Comparison of ENCODE assay signal across 10 mouse cellular contexts in the genomic region with DNA sequence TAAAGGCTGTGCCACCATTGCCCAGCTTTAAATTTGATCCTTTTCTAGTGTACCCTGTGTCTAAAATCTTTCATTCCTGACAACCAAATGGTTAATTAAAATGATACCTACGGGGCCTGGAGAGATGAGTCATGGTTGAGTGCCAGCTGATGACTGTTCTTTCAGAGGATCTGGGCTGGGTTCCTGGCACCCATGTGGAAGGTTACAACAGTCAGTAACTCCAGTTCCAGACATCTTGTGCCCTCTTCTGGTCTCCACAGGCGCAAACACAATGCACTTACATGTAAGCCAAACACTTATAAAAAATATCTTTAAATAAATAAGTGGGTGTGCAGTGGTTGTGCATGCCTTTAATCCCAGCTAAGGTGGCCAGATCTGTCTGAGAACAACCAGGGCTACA. TPM values are rescaled to one million over a fixed set of nuclear protein-coding genes. Genes with fewer than 3 reads are reported as not detected.
DNase-seq lines count a peak whose midpoint lies in the region; ATAC-seq and TF ChIP-seq lines count a peak whose summit lies in the region.
"Had no signal": no experiment of that assay in that cellular context is flagged by ENCODE, and none has a peak within 500 bp of the region (broad histone marks: within the 10 kb centered on the region; RNA-seq: fewer than 3 reads in every experiment).

No protein-coding gene starts in this region.

- H3K79me2 ChIP-seq in myocyte (ENCODE audit: control insufficient read depth, insufficient read depth): peaks cover 24% of the 10 kb centered on the region

- no peak for ATAC-seq in midbrain, embryonic 14.5 days (ENCODE audit: low FRiP score, low TSS enrichment)

- no peak overlapping the region for H3K9ac ChIP-seq in midbrain, embryonic 14.5 days (replicated peaks; ENCODE audit: low read length)

- no peak overlapping the region; the same call in 1 of the 2 replicates for H3K4me2 ChIP-seq in midbrain, embryonic 14.5 days (ENCODE audit: low read length)
- peak overlapping the region; percentile 83 for H3K4me2 ChIP-seq in myocyte (ENCODE audit: low read depth)

- H3ac ChIP-seq in myocyte (ENCODE audit: control insufficient read depth, insufficient read length): no peak overlapping the region

- H3K27ac ChIP-seq in midbrain, embryonic 10.5 days (replicated peaks): 0 out of 2 replicates have a peak overlapping the region, but pooled peaks have one; percentile 92
- H3K27ac ChIP-seq in midbrain, embryonic 14.5 days (replicated peaks; ENCODE audit: low read depth, low read length): no peak overlapping the region
- no peak overlapping the region for H3K27ac ChIP-seq in embryonic facial prominence, embryonic 10.5 days (replicated peaks)

- peak; percentile 89 for DNase-seq in heart, adult 11 months
- DNase-seq in heart, adult 9 months (ENCODE audit: low spot score in 2 of 2): no peak
- no peak for DNase-seq in midbrain, embryonic 10.5 days (ENCODE audit: low spot score)
- DNase-seq in midbrain, embryonic 14.5 days: no peak
- no peak for DNase-seq in embryonic facial prominence, embryonic 10.5 days (ENCODE audit: low spot score)
- no peak for DNase-seq in urinary bladder, postnatal 10 days (ENCODE audit: low spot score)
- no peak for DNase-seq in layer of hippocampus, adult 18-20 months (ENCODE audit: low spot score in 2 of 2)
- DNase-seq: embryo, embryonic 11 days had no signal

- no peaks in the 10 kb centered on the region for H3K27me3 ChIP-seq in midbrain, embryonic 10.5 days (ENCODE audit: low read depth, poor library complexity, severe bottlenecking)
- no peaks in the 10 kb centered on the region for H3K27me3 ChIP-seq in midbrain, embryonic 14.5 days (ENCODE audit: control insufficient read depth, insufficient read depth, low read length)
- H3K27me3 ChIP-seq in embryonic facial prominence, embryonic 10.5 days (replicated peaks; ENCODE audit: low read depth, poor library complexity, severe bottlenecking): no peaks in the 10 kb centered on the region
- H3K27me3 ChIP-seq in myocyte (ENCODE audit: control insufficient read depth, insufficient read depth, insufficient read length): no peaks in the 10 kb centered on the region

- H3K36me3 ChIP-seq in midbrain, embryonic 10.5 days: peaks cover 24% of the 10 kb centered on the region
- peaks cover 22% of the 10 kb centered on the region for H3K36me3 ChIP-seq in midbrain, embryonic 14.5 days (ENCODE audit: control insufficient read depth, insufficient read depth, low read length)
- peaks cover 30% of the 10 kb centered on the region for H3K36me3 ChIP-seq in embryonic facial prominence, embryonic 10.5 days (replicated peaks)
- peaks cover 16% of the 10 kb centered on the region for H3K36me3 ChIP-seq in myocyte (ENCODE audit: control insufficient read depth, insufficient read depth)

- H3K4me1 ChIP-seq in midbrain, embryonic 10.5 days: peaks cover 18% of the 10 kb centered on the region
- peaks cover 5% of the 10 kb centered on the region; the same call in 1 of the 2 replicates for H3K4me1 ChIP-seq in midbrain, embryonic 14.5 days (ENCODE audit: control insufficient read depth, insufficient read depth, low read length)
- peaks cover 17% of the 10 kb centered on the region for H3K4me1 ChIP-seq in embryonic facial prominence, embryonic 10.5 days

- H3K9me3 ChIP-seq in midbrain, embryonic 10.5 days (replicated peaks): no peaks in the 10 kb centered on the region
- H3K9me3 ChIP-seq in midbrain, embryonic 14.5 days (ENCODE audit: control insufficient read depth, low read length): no peaks in the 10 kb centered on the region
- no peaks in the 10 kb centered on the region for H3K9me3 ChIP-seq in embryonic facial prominence, embryonic 10.5 days

- H3K4me3 ChIP-seq in midbrain, embryonic 10.5 days: peak overlapping the region; percentile 84; the same call in 1 of the 2 replicates
- no peak overlapping the region for H3K4me3 ChIP-seq in midbrain, embryonic 14.5 days (replicated peaks; ENCODE audit: low read depth, low read length)
- H3K4me3 ChIP-seq in embryonic facial prominence, embryonic 10.5 days: peak overlapping the region; percentile 82; the same call in 1 of the 2 replicates
- H3K4me3 ChIP-seq in myocyte: peak overlapping the region; percentile 72

- no peak for TF ChIP-seq POLR2A in myocyte (IDR thresholded peaks at IDR 0.05; ENCODE audit: insufficient read length, low read depth)

- WGBS in midbrain, embryonic 10.5 days: 84% methylated on average over 2 of the region's 2 CpGs
- 83% methylated on average over 2 of the region's 2 CpGs for WGBS in midbrain, embryonic 14.5 days
- WGBS in embryonic facial prominence, embryonic 10.5 days: 87% methylated on average over 2 of the region's 2 CpGs

TF ChIP-seq in myocyte, 11 proteins besides CTCF, POLR2A, EP300 and RAD21:
- TF ChIP-seq E2F4 (IDR thresholded peaks at IDR 0.05; ENCODE audit: insufficient read depth) (no peak), REST (IDR thresholded peaks at IDR 0.05; ENCODE audit: insufficient read depth, insufficient read length) (no peak), MYOG (IDR thresholded peaks at IDR 0.05; ENCODE audit: control insufficient read depth in 1 of 3, insufficient read depth in 1 of 3, insufficient read length in 2 of 3, low read depth in 2 of 3) (no peak), TCF12 (IDR thresholded peaks at IDR 0.05; ENCODE audit: insufficient read depth, poor library complexity, severe bottlenecking) (no peak), USF1 (IDR thresholded peaks at IDR 0.05; ENCODE audit: low read depth) (no peak), SRF (IDR thresholded peaks at IDR 0.05; ENCODE audit: control insufficient read depth, insufficient read length, low read depth) (no peak), CEBPB (IDR thresholded peaks at IDR 0.05; ENCODE audit: insufficient read depth, poor library complexity, severe bottlenecking) (no peak)

RNA-seq across cellular contexts. Expression of gene Rabif, which starts 1.0 kb away (rescaled TPM):
- polyA plus RNA-seq in midbrain, embryonic 10.5 days (2016; fragmentation: Nextera tagmentation; extraction: Ambion mirVana): 44.4 and 44.8 TPM in 2 replicates
- 69.4 and 75.3 TPM in 2 replicates for polyA plus RNA-seq in midbrain, embryonic 14.5 days (2014; fragmentation: Nextera tagmentation; extraction: Ambion mirVana)
- 40.9 and 41.8 TPM in 2 replicates for polyA plus RNA-seq in embryonic facial prominence, embryonic 10.5 days (2016; fragmentation: Nextera tagmentation; extraction: Ambion mirVana)
- polyA plus RNA-seq in myocyte (2012; fragmentation: generic; extraction: Trizol): 13.4 TPM
- 10 to 100 TPM; 22.3 to 25.3 TPM for total RNA-seq in layer of hippocampus, adult 18-20 months (2021)

RNA-seq across cellular contexts. Expression of gene Klhl12, which starts 38.2 kb away (rescaled TPM):
- 34.8 TPM in 2 replicates for polyA plus RNA-seq in midbrain, embryonic 10.5 days (2016; fragmentation: Nextera tagmentation; extraction: Ambion mirVana)
- polyA plus RNA-seq in midbrain, embryonic 14.5 days (2014; fragmentation: Nextera tagmentation; extraction: Ambion mirVana): 19.6 and 34.4 TPM in 2 replicates
- polyA plus RNA-seq in embryonic facial prominence, embryonic 10.5 days (2016; fragmentation: Nextera tagmentation; extraction: Ambion mirVana): 39.1 and 42.6 TPM in 2 replicates
- 11.3 TPM for polyA plus RNA-seq in myocyte (2012; fragmentation: generic; extraction: Trizol)
- 10 to 100 TPM; 40.7 to 44.8 TPM for total RNA-seq in layer of hippocampus, adult 18-20 months (2021)

RNA-seq across cellular contexts. Expression of gene Mgat4e, which starts 56.0 kb away (rescaled TPM):
- not detected in 2 replicates for polyA plus RNA-seq in midbrain, embryonic 10.5 days (2016; fragmentation: Nextera tagmentation; extraction: Ambion mirVana)
- not detected in 2 replicates for polyA plus RNA-seq in midbrain, embryonic 14.5 days (2014; fragmentation: Nextera tagmentation; extraction: Ambion mirVana)
- polyA plus RNA-seq in embryonic facial prominence, embryonic 10.5 days (2016; fragmentation: Nextera tagmentation; extraction: Ambion mirVana): not detected in 2 replicates
- not detected for polyA plus RNA-seq in myocyte (2012; fragmentation: generic; extraction: Trizol)
- under 1 TPM in 1 of 2 experiments, not detected in 1; 0.22 TPM for total RNA-seq in layer of hippocampus, adult 18-20 months (2021)
- polyA plus RNA-seq: large intestine, adult 2 months had no signal
